Mouse (Mus musculus) olfactory bulb, adult 2 months (tissue): ENCODE measurements around the gene Uchl1.

ENCODE experiments used
- CTCF ChIP-seq: fragments of 200-500 bp; IDR thresholded peaks from 2 replicates; pipeline ENCODE4 v1.5.1; 2012; ENCODE audit warnings: low read depth, mild to moderate bottlenecking, low read length, moderate library complexity; ENCODE audit not compliant: insufficient read depth
- POLR2A ChIP-seq: fragments of 200-500 bp; IDR thresholded peaks from 2 replicates; pipeline ENCODE4 v1.6.1; 2012; ENCODE audit warnings: mild to moderate bottlenecking, low read depth, low read length, moderate library complexity; ENCODE audit not compliant: insufficient read depth

DNA sequence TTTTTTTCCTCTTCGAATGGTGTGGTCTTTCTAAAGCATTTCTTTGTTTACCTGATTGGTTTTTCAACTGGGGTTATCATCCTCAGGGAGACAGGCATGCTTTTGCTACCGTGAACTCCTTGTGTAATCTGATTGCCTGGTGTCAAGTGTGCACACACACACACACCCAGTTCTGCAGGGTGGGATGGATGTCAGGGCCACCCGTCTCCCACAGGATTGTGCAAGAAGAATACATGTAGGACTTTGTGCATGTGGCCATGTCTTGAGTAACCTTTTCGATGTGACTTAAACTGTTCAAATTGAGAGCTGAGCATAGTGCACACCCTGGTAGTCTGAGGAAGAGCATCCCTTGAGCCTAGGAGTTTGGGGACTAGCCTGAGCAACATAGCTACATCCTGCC, 17.3 kb downstream of the Uchl1 start:
- no peak for TF ChIP-seq CTCF
- no peak for TF ChIP-seq POLR2A
